Mouse (Mus musculus): ENCODE results near the gene Olfr541. TPM values are rescaled to one million over a fixed set of nuclear protein-coding genes. Genes with fewer than 3 reads are reported as not detected.
A peak's percentile ranks its signal among the peaks of the same experiment; 100 is the strongest.
"Not testable (repeated sequence)": the region's sequence is repeated elsewhere in the genome, so short reads cannot be mapped to it uniquely, and the experiment has no call there.

The Olfr541 gene
- total RNA-seq (2021) = not detected

GRCm38 (mm10) chr7:140696967-140697366 lies at the start of gene Olfr541:
TSS of gene Olfr541 (plus strand) at chr7:140697267.
- DNase-seq (ENCODE audit: extremely low spot score in 1 of 2, low spot score in 2 of 2) = no peak
- intact Hi-C loops (cut with DNase I) = no loop called here

GRCm38 (mm10) chr7:140659630-140660029 lies 37.4 kb upstream of the Olfr541 start, which contains the start of gene Olfr539:
TSS of gene Olfr539 (plus strand) at chr7:140659930.
- intact Hi-C loops (cut with DNase I) = no loop called here
- DNase-seq (ENCODE audit: extremely low spot score in 1 of 2, low spot score in 2 of 2) = no peak

- intact Hi-C loops (cut with DNase I) = not testable (repeated sequence)
Measured at GRCm38 (mm10) chr7:140670693-140671092, 26.4 kb upstream of the Olfr541 start.

GRCm38 (mm10) chr7:140675863-140676262 lies 21.2 kb upstream of the Olfr541 start:
- intact Hi-C loops (cut with DNase I) = no loop called here
- peak in 1 of 2 experiments; percentile 20 for DNase-seq (ENCODE audit: extremely low spot score in 1 of 2, low spot score in 2 of 2)

More at GRCm38 (mm10) chr7:140670693-140671092, 26.4 kb upstream of the Olfr541 start:
- DNase-seq (ENCODE audit: extremely low spot score in 1 of 2, low spot score in 2 of 2) = not testable (repeated sequence)

- intact Hi-C loops (cut with DNase I); DNase-seq (ENCODE audit: extremely low spot score in 1 of 2, low spot score in 2 of 2): not testable (repeated sequence)
Measured at GRCm38 (mm10) chr7:140679591-140679990, 17.5 kb upstream of the Olfr541 start.

GRCm38 (mm10) chr7:140681651-140682050 lies 15.4 kb upstream of the Olfr541 start, which contains the start of gene Olfr45:
TSS of gene Olfr45 (plus strand) at chr7:140681951.
- no peak for DNase-seq (ENCODE audit: extremely low spot score in 1 of 2, low spot score in 2 of 2)
- intact Hi-C loops (cut with DNase I) = loop anchor here (2.0 kb wide), 1 partner anchor 31 kb away; no protein-coding TSS in a partner anchor

GRCm38 (mm10) chr7:140706348-140706747 lies 9.3 kb downstream of the Olfr541 start:
- intact Hi-C loops (cut with DNase I) = no loop called here
- DNase-seq (ENCODE audit: extremely low spot score in 1 of 2, low spot score in 2 of 2) = no peak

GRCm38 (mm10) chr7:140707536-140708284 lies 10.6 kb downstream of the Olfr541 start:
- no peak for DNase-seq (ENCODE audit: extremely low spot score in 1 of 2, low spot score in 2 of 2)
- intact Hi-C loops (cut with DNase I) = no loop called here

GRCm38 (mm10) chr7:140717155-140718055 lies 20.3 kb downstream of the Olfr541 start:
- no peak for DNase-seq (ENCODE audit: extremely low spot score in 1 of 2, low spot score in 2 of 2)
- intact Hi-C loops (cut with DNase I) = no loop called here

GRCm38 (mm10) chr7:140721095-140721494 lies 24.0 kb downstream of the Olfr541 start:
- intact Hi-C loops (cut with DNase I) = no loop called here
- no peak for DNase-seq (ENCODE audit: extremely low spot score in 1 of 2, low spot score in 2 of 2)

GRCm38 (mm10) chr7:140725558-140725957 lies 28.5 kb downstream of the Olfr541 start:
- intact Hi-C loops (cut with DNase I) = no loop called here

GRCm38 (mm10) chr7:140733162-140733561 lies 36.1 kb downstream of the Olfr541 start:
- no peak for DNase-seq (ENCODE audit: extremely low spot score in 1 of 2, low spot score in 2 of 2)
- intact Hi-C loops (cut with DNase I) = no loop called here

More at GRCm38 (mm10) chr7:140725558-140725957, 28.5 kb downstream of the Olfr541 start:
- no peak for DNase-seq (ENCODE audit: extremely low spot score in 1 of 2, low spot score in 2 of 2)

- DNase-seq (ENCODE audit: extremely low spot score in 1 of 2, low spot score in 2 of 2) = no peak
Measured at GRCm38 (mm10) chr7:140747402-140747801, 50.3 kb downstream of the Olfr541 start.

GRCm38 (mm10) chr7:140748116-140748826 lies 51.2 kb downstream of the Olfr541 start:
- DNase-seq (ENCODE audit: extremely low spot score in 1 of 2, low spot score in 2 of 2) = no peak
- intact Hi-C loops (cut with DNase I) = no loop called here

More at GRCm38 (mm10) chr7:140747402-140747801, 50.3 kb downstream of the Olfr541 start:
- intact Hi-C loops (cut with DNase I) = no loop called here

GRCm38 (mm10) chr7:140748827-140749160 lies 51.7 kb downstream of the Olfr541 start:
- no peak for DNase-seq (ENCODE audit: extremely low spot score in 1 of 2, low spot score in 2 of 2)
- intact Hi-C loops (cut with DNase I) = no loop called here

GRCm38 (mm10) chr7:140754556-140754955 lies 57.5 kb downstream of the Olfr541 start:
- intact Hi-C loops (cut with DNase I) = no loop called here
- no peak for DNase-seq (ENCODE audit: extremely low spot score in 1 of 2, low spot score in 2 of 2)

All from left cerebral cortex, postnatal 10 days (tissue).